Mouse (Mus musculus) forebrain, embryonic 11.5 days (tissue): ENCODE measurements around the gene Wdr24. TPM values are rescaled to one million over a fixed set of nuclear protein-coding genes. Genes with fewer than 3 reads are reported as not detected.
"Not testable (repeated sequence)": the region's sequence is repeated elsewhere in the genome, so short reads cannot be mapped to it uniquely, and the experiment has no call there.

Experiments
- ATAC-seq: fragments of 200-750 bp; cut with Nextera tagmentation; replicated peaks from 2 replicates; pipeline ENCODE4 v1.8.0; 2017; ENCODE audit warnings: moderate TSS enrichment; ENCODE audit not compliant: low FRiP score
- DNase-seq: peaks from one replicate; pipeline ENCODE4 v3.0.0-alpha.2; 2017; ENCODE audit warnings: low spot score
- H3K27ac ChIP-seq: fragments of 300-500 bp; sonication (generic); 2 replicates; pipeline ENCODE4 v1.5.1; 2014; ENCODE audit warnings: low read depth, low read length
- H3K27me3 ChIP-seq: fragments of 300-500 bp; sonication (generic); 2 replicates; pipeline ENCODE4 v1.6.1; 2014; ENCODE audit warnings: mild to moderate bottlenecking, low read length, mixed read lengths; ENCODE audit not compliant: control insufficient read depth, insufficient read depth
- H3K36me3 ChIP-seq: fragments of 300-500 bp; sonication (generic); 2 replicates; pipeline ENCODE4 v1.6.1; 2014; ENCODE audit warnings: mild to moderate bottlenecking, low read length, moderate library complexity, mixed read lengths; ENCODE audit not compliant: control insufficient read depth, insufficient read depth
- H3K4me1 ChIP-seq: fragments of 300-500 bp; sonication (generic); replicated peaks from 2 replicates; pipeline ENCODE4 v1.6.1; 2014; ENCODE audit warnings: low read length, mixed read lengths; ENCODE audit not compliant: control insufficient read depth, insufficient read depth
- H3K4me2 ChIP-seq: fragments of 300-500 bp; sonication (generic); 2 replicates; pipeline ENCODE4 v1.6.1; 2014; ENCODE audit warnings: low read depth, mild to moderate bottlenecking, low read length, moderate library complexity, mixed read lengths; ENCODE audit not compliant: severe bottlenecking
- H3K4me3 ChIP-seq: fragments of 300-500 bp; sonication (generic); 2 replicates; pipeline ENCODE4 v1.5.1; 2014; ENCODE audit warnings: low read depth, low read length
- H3K9ac ChIP-seq: fragments of 300-500 bp; sonication (generic); 2 replicates; pipeline ENCODE4 v1.6.1; 2014; ENCODE audit warnings: low read length
- H3K9me3 ChIP-seq: fragments of 300-500 bp; sonication (generic); 2 replicates; pipeline ENCODE4 v1.6.1; 2016; ENCODE audit warnings: low read length, mixed read lengths; ENCODE audit not compliant: control insufficient read depth
- WGBS: fragments of 180-500 bp; shearing (Covaris S2); extraction: QIAGEN DNeasy Blood & Tissue Kit; methylation state at CpG from one replicate; pipeline ENCODE4 v1.1.7; 2014; 5-methylcytosine and 5-hydroxymethylcytosine counted together
- polyA plus RNA-seq: library from polyadenylated mRNA; unstranded; fragments of >200 nt; fragmentation: Nextera tagmentation; extraction: Ambion mirVana; gene quantifications from 2 replicates; pipeline ENCODE4 v1.2.1, GENCODE M21; 2014

Gene Wdr24
- polyA plus RNA-seq, 1 experiment from 2014 or later, result 28.4 TPM

- ATAC-seq (peak; percentile 72), DNase-seq (peak; percentile 96)
- H3K27me3 ChIP-seq, result no peaks in the 10 kb centered on the region
- no peaks in the 10 kb centered on the region for H3K36me3 ChIP-seq
- H3K9ac ChIP-seq, result peak within 1 kb of the TSS; percentile 90
- 1% methylated on average over 30 of the region's 35 CpGs for WGBS
- H3K4me2 ChIP-seq, result peak within 1 kb of the TSS; percentile 91
- no peaks in the 10 kb centered on the region for H3K9me3 ChIP-seq
- peak within 1 kb of the TSS; percentile 94 for H3K27ac ChIP-seq
- H3K4me3 ChIP-seq, result peak within 1 kb of the TSS; percentile 82
- peaks cover 29% of the 10 kb centered on the region for H3K4me1 ChIP-seq
Observed at GRCm38 (mm10) chr17:25796951-25797369, 26.5 kb upstream of the Wdr24 start, which contains the start of gene Metrn. Gene Metrn, minus strand, starts transcription at chr17:25797136.

DNA sequence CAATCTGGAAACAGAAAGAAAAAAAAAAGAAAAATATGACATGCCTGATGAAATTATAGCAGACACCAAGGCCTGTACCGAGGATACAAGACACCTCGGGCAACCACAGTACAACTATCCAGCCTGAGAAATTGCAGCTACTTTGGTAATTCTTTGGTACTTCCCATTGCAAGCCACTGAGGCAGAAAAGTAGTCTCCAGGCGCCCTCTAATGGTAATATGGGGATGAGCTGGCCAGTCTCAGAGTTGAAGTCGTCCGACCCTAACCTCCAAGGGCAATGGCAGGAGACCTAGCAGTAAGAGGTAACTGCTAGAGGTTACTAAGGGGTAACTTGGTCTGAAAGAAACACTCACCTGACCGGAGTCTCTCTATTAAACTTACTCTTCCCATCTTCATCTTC lies 22.4 kb upstream of the Wdr24 start:
- no peak overlapping the region for H3K4me3 ChIP-seq
- peaks cover 12% of the 10 kb centered on the region; the same call in 1 of the 2 replicates for H3K4me1 ChIP-seq
- no peak for ATAC-seq
- H3K9me3 ChIP-seq, result no peaks in the 10 kb centered on the region
- H3K27ac ChIP-seq, result no peak overlapping the region
- 5% methylated on average over 6 of the region's 6 CpGs for WGBS
- H3K9ac ChIP-seq, result no peak overlapping the region
- no peaks in the 10 kb centered on the region for H3K36me3 ChIP-seq
- no peaks in the 10 kb centered on the region for H3K27me3 ChIP-seq
- DNase-seq, result peak; percentile 77
- no peak overlapping the region for H3K4me2 ChIP-seq

- peak; percentile 90 for ATAC-seq
- whole genome bisulfite sequencing, result 13% methylated on average over 10 of the region's 10 CpGs
Observed at GRCm38 (mm10) chr17:25802825-25803517, 20.5 kb upstream of the Wdr24 start.

GRCm38 (mm10) chr17:25806507-25806906 lies 16.9 kb upstream of the Wdr24 start:
- H3K4me1 ChIP-seq, result peaks cover 20% of the 10 kb centered on the region
- H3K27me3 ChIP-seq, result no peaks in the 10 kb centered on the region
- no peak overlapping the region for H3K4me3 ChIP-seq
- H3K4me2 ChIP-seq, result no peak overlapping the region
- DNase-seq, result no peak
- H3K36me3 ChIP-seq, result no peaks in the 10 kb centered on the region
- no peaks in the 10 kb centered on the region for H3K9me3 ChIP-seq
- 92% methylated on average over 4 of the region's 4 CpGs for WGBS
- ATAC-seq, result no peak
- no peak overlapping the region for H3K9ac ChIP-seq
- no peak overlapping the region for H3K27ac ChIP-seq

More at GRCm38 (mm10) chr17:25802825-25803517, 20.5 kb upstream of the Wdr24 start:
- peak; percentile 89 for DNase-seq
- Histone ChIP-seq H3K9ac (peak overlapping the region; percentile 44), H3K4me3 (no peak overlapping the region), H3K36me3 (no peaks in the 10 kb centered on the region), H3K27ac (peak overlapping the region; percentile 77), H3K4me1 (peaks cover 12% of the 10 kb centered on the region; the same call in 1 of the 2 replicates), H3K27me3 (no peaks in the 10 kb centered on the region), H3K9me3 (no peaks in the 10 kb centered on the region), H3K4me2 (peak overlapping the region; percentile 15; the same call in 1 of the 2 replicates)

DNA sequence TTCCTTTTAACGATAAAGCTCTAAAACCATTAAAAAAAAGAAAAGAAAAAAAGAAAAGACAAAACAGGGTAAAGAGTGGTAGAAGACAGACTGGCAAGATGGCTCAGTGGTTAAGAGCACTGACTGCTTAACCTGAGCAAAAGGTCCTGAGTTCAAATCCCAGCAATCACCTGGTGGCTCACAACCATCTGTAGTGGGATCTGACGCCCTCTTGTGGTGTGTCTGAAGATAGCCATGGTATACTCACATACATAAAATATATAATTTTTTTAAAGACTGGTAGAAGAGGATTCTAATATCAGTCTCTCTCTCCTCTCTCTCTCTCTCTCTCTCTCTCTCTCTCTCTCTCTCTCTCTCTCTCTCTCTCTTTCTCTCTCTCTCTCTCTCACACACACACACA lies 16.0 kb upstream of the Wdr24 start:
- H3K4me2 ChIP-seq, result not testable (repeated sequence)

GRCm38 (mm10) chr17:25808028-25808427 lies 15.4 kb upstream of the Wdr24 start:
- DNase-seq (no peak), ATAC-seq (no peak)
- no peak overlapping the region for H3K27ac ChIP-seq
- H3K4me1 ChIP-seq, result peaks cover 15% of the 10 kb centered on the region
- H3K4me2 ChIP-seq, result peak overlapping the region; percentile 85
- peak overlapping the region; percentile 81 for H3K4me3 ChIP-seq
- no peaks in the 10 kb centered on the region for H3K27me3 ChIP-seq
- H3K36me3 ChIP-seq, result no peaks in the 10 kb centered on the region
- WGBS, result 32% methylated on average over 5 of the region's 5 CpGs
- no peaks in the 10 kb centered on the region for H3K9me3 ChIP-seq
- H3K9ac ChIP-seq, result peak overlapping the region; percentile 95; the same call in 1 of the 2 replicates

More for the DNA sequence above, 16.0 kb upstream of the Wdr24 start:
- not testable (repeated sequence) for H3K9ac ChIP-seq, DNase-seq, H3K36me3 ChIP-seq, ATAC-seq, H3K27ac ChIP-seq, H3K27me3 ChIP-seq, H3K4me3 ChIP-seq, H3K9me3 ChIP-seq
- H3K4me1 ChIP-seq, result peaks cover 19% of the 10 kb centered on the region
- WGBS, result 43% methylated on average over 2 of the region's 2 CpGs

GRCm38 (mm10) chr17:25808789-25809605 lies 14.4 kb upstream of the Wdr24 start, which contains the start of gene Fbxl16:
Gene Fbxl16, plus strand, starts transcription at chr17:25809085.
- peak within 1 kb of the TSS; percentile 89 for H3K27ac ChIP-seq
- WGBS, result under 1% methylated on average over 89 of the region's 100 CpGs
- peak within 1 kb of the TSS; percentile 81 for H3K4me3 ChIP-seq
- H3K27me3 ChIP-seq, result no peaks in the 10 kb centered on the region
- DNase-seq (peak; percentile 93), ATAC-seq (peak; percentile 82)
- H3K9me3 ChIP-seq, result no peaks in the 10 kb centered on the region
- peak within 1 kb of the TSS; percentile 95 for H3K9ac ChIP-seq
- no peaks in the 10 kb centered on the region for H3K36me3 ChIP-seq
- peak within 1 kb of the TSS; percentile 85 for H3K4me2 ChIP-seq
- peaks cover 9% of the 10 kb centered on the region for H3K4me1 ChIP-seq

DNA sequence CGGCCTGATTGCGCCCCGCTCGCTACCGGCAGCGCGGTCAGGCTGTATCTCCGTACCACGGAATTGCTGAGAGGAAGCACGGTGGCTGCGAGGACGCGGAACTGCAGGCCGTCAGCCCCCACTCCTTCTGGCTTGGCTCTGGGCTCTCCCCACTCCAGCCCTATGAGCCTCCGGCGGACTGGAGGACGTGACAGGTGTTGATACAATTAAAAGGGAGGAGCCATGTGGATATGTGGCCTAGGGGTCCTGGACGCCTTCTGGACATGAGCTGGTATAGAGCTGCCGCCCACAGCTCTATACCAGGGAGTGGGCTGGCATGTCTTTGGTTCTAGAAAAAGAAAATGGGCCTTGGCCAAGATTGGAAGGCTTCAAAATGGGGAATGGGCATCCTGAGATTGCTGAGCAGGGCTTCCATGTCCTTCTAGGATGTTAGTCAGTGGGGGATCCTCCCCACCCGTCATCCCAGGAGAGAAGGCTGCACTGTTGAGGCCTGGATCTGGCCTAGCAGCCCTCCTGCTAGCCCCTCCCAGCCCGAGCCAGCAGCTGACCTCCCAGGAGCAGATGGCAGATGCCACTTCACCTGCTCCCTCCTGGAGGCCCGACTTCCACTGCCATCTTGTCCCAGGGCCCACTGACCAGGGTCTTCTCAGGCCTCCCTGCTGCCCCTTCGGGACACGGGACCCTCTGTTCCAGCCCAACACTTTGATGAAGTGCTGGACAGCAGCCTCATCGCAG lies 13.7 kb upstream of the Wdr24 start:
- peak overlapping the region; percentile 95 for H3K9ac ChIP-seq
- 8% methylated on average over 25 of the region's 25 CpGs for WGBS
- no peaks in the 10 kb centered on the region for H3K27me3 ChIP-seq
- H3K9me3 ChIP-seq, result no peaks in the 10 kb centered on the region
- DNase-seq (peak; percentile 64), ATAC-seq (peak; percentile 58)
- peaks cover 9% of the 10 kb centered on the region for H3K4me1 ChIP-seq
- H3K36me3 ChIP-seq, result no peaks in the 10 kb centered on the region
- peak overlapping the region; percentile 89 for H3K27ac ChIP-seq
- peak overlapping the region; percentile 85 for H3K4me2 ChIP-seq
- H3K4me3 ChIP-seq, result peak overlapping the region; percentile 81
